Mouse (Mus musculus): ENCODE data around the gene Ucp3.

DNA sequence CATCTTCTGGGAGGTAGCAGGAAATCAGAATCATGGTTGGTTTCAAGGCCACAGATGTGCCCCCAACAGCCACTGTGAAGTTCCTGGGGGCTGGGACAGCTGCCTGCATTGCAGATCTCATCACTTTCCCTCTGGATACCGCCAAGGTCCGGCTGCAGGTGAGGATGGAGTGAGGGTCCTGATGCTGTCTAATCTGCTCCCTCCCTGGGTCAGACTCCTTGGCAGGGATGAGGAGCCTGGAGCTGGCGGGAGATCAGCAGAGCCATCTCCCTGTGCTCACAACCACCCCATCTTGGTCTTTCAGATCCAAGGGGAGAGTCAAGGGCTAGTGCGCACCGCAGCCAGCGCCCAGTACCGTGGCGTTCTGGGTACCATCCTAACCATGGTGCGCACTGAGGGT, 24.0 kb downstream of the Ucp3 start:
- TF ChIP-seq CTCF (IDR thresholded peaks at IDR 0.05; ENCODE audit: control insufficient read depth, insufficient read depth, insufficient read length) (no peak), MYOD1 (IDR thresholded peaks at IDR 0.05; ENCODE audit: control insufficient read depth, insufficient read length, low read depth) (no peak), USF1 (IDR thresholded peaks at IDR 0.05; ENCODE audit: low read depth) (no peak), MYOG (IDR thresholded peaks at IDR 0.05; ENCODE audit: control insufficient read depth, extremely low read depth, insufficient read length) (no peak), MAX (IDR thresholded peaks at IDR 0.05) (no peak)
